Mouse (Mus musculus) heart, postnatal 0 days (tissue): ENCODE results near the gene Krtap13.

Experiments
- CTCF ChIP-seq: IDR thresholded peaks from 2 replicates; pipeline ENCODE4 v1.5.1; 2016; ENCODE audit warnings: antibody characterized with exemption, control low read depth, low read depth
- EP300 ChIP-seq: IDR thresholded peaks from 2 replicates; pipeline ENCODE4 v1.6.1; 2016; ENCODE audit warnings: antibody characterized with exemption, low read depth

DNA sequence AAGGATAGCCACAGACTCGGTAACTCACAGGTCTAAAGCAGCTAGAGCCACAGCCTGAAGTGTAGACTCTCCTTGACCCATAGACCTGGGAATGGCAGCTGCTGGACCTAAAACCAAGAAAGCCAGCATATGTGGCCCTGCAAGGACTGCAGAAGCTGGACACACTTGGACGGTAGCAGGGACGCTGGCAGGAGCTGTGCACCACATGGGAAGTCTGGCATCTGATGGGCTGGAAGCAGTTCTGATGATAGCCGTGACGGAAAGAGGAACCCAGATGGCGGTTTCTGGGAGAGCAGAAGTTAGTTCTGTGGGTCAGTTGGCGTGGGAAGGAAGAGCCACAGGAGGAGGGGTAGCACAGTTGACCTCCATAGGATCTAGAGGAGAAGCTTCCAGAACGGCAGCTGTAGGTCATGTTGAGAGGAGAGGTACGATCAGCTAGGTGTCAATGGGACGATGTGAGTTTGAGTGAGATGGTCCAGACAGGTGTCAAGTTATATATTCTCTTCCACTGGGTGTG is 43.9 kb downstream of the Krtap13 start, which contains the start of gene 2310061N02Rik:
- TF ChIP-seq CTCF (no peak), EP300 (no peak)
